Mouse (Mus musculus): ENCODE measurements around the gene St7. TPM values are rescaled to one million over a fixed set of nuclear protein-coding genes. Genes with fewer than 3 reads are reported as not detected.

The St7 gene
- polyA plus RNA-seq, 1 experiment = 7.4 TPM

- H3K36me3 ChIP-seq (ENCODE audit: control insufficient read depth, insufficient read depth, low read length, poor library complexity, severe bottlenecking) = no peaks in the 10 kb centered on the region
- H3K4me1 ChIP-seq (ENCODE audit: control insufficient read depth, insufficient read depth, low read length) = no peaks in the 10 kb centered on the region
- H3K9ac ChIP-seq (ENCODE audit: low read depth, poor library complexity, severe bottlenecking) = no peak overlapping the region
- H3K27ac ChIP-seq (ENCODE audit: insufficient read depth, low read length) = no peak overlapping the region
- TF ChIP-seq CTCF (IDR thresholded peaks at IDR 0.05; ENCODE audit: low read depth, low read length) (no peak), POLR2A (IDR thresholded peaks at IDR 0.05; ENCODE audit: insufficient read depth, low read length) (no peak), EP300 (IDR thresholded peaks at IDR 0.05; ENCODE audit: insufficient read depth, low read depth, low read length) (no peak)
- no peaks in the 10 kb centered on the region for H3K9me3 ChIP-seq (replicated peaks; ENCODE audit: control insufficient read depth, insufficient read depth, low read length, poor library complexity, severe bottlenecking)
- no peak overlapping the region for H3K4me3 ChIP-seq (ENCODE audit: low read depth, low read length)
- H3K27me3 ChIP-seq (ENCODE audit: control insufficient read depth, insufficient read depth, low read length, poor library complexity, severe bottlenecking) = no peaks in the 10 kb centered on the region
These were observed 166.8 kb downstream of the St7 start for GRCm38 (mm10) chr6:17859564-17859963.

- no peaks in the 10 kb centered on the region for H3K4me1 ChIP-seq (ENCODE audit: control insufficient read depth, insufficient read depth, low read length)
- no peak overlapping the region for H3K4me3 ChIP-seq (ENCODE audit: low read depth, low read length)
- TF ChIP-seq EP300 (IDR thresholded peaks at IDR 0.05; ENCODE audit: insufficient read depth, low read depth, low read length) (no peak), POLR2A (IDR thresholded peaks at IDR 0.05; ENCODE audit: insufficient read depth, low read length) (no peak), CTCF (IDR thresholded peaks at IDR 0.05; ENCODE audit: low read depth, low read length) (no peak)
- H3K27ac ChIP-seq (ENCODE audit: insufficient read depth, low read length) = no peak overlapping the region
- H3K9ac ChIP-seq (ENCODE audit: low read depth, poor library complexity, severe bottlenecking) = no peak overlapping the region
- no peaks in the 10 kb centered on the region for H3K9me3 ChIP-seq (replicated peaks; ENCODE audit: control insufficient read depth, insufficient read depth, low read length, poor library complexity, severe bottlenecking)
- H3K36me3 ChIP-seq (ENCODE audit: control insufficient read depth, insufficient read depth, low read length, poor library complexity, severe bottlenecking) = no peaks in the 10 kb centered on the region
- no peaks in the 10 kb centered on the region for H3K27me3 ChIP-seq (ENCODE audit: control insufficient read depth, insufficient read depth, low read length, poor library complexity, severe bottlenecking)
These were observed 167.7 kb downstream of the St7 start for GRCm38 (mm10) chr6:17860463-17860862.

GRCm38 (mm10) chr6:17867796-17868195 is 175.1 kb downstream of the St7 start:
- H3K27me3 ChIP-seq (ENCODE audit: control insufficient read depth, insufficient read depth, low read length, poor library complexity, severe bottlenecking) = no peaks in the 10 kb centered on the region
- no peak overlapping the region for H3K27ac ChIP-seq (ENCODE audit: insufficient read depth, low read length)
- H3K9me3 ChIP-seq (replicated peaks; ENCODE audit: control insufficient read depth, insufficient read depth, low read length, poor library complexity, severe bottlenecking) = no peaks in the 10 kb centered on the region
- no peak for TF ChIP-seq CTCF (IDR thresholded peaks at IDR 0.05; ENCODE audit: low read depth, low read length)
- no peak for TF ChIP-seq EP300 (IDR thresholded peaks at IDR 0.05; ENCODE audit: insufficient read depth, low read depth, low read length)
- no peak for TF ChIP-seq POLR2A (IDR thresholded peaks at IDR 0.05; ENCODE audit: insufficient read depth, low read length)
- no peak overlapping the region for H3K9ac ChIP-seq (ENCODE audit: low read depth, poor library complexity, severe bottlenecking)
- H3K4me3 ChIP-seq (ENCODE audit: low read depth, low read length) = no peak overlapping the region
- H3K4me1 ChIP-seq (ENCODE audit: control insufficient read depth, insufficient read depth, low read length) = no peaks in the 10 kb centered on the region
- no peaks in the 10 kb centered on the region for H3K36me3 ChIP-seq (ENCODE audit: control insufficient read depth, insufficient read depth, low read length, poor library complexity, severe bottlenecking)

- Histone ChIP-seq H3K9ac (ENCODE audit: low read depth, poor library complexity, severe bottlenecking) (no peak overlapping the region), H3K27me3 (ENCODE audit: control insufficient read depth, insufficient read depth, low read length, poor library complexity, severe bottlenecking) (no peaks in the 10 kb centered on the region), H3K27ac (ENCODE audit: insufficient read depth, low read length) (no peak overlapping the region), H3K9me3 (replicated peaks; ENCODE audit: control insufficient read depth, insufficient read depth, low read length, poor library complexity, severe bottlenecking) (no peaks in the 10 kb centered on the region), H3K4me3 (ENCODE audit: low read depth, low read length) (no peak overlapping the region), H3K4me1 (ENCODE audit: control insufficient read depth, insufficient read depth, low read length) (no peaks in the 10 kb centered on the region), H3K36me3 (ENCODE audit: control insufficient read depth, insufficient read depth, low read length, poor library complexity, severe bottlenecking) (no peaks in the 10 kb centered on the region)
- TF ChIP-seq EP300 (IDR thresholded peaks at IDR 0.05; ENCODE audit: insufficient read depth, low read depth, low read length) (no peak), POLR2A (IDR thresholded peaks at IDR 0.05; ENCODE audit: insufficient read depth, low read length) (no peak), CTCF (IDR thresholded peaks at IDR 0.05; ENCODE audit: low read depth, low read length) (no peak)
These were observed 179.2 kb downstream of the St7 start for GRCm38 (mm10) chr6:17871831-17872372.

GRCm38 (mm10) chr6:17875606-17876005 is 182.9 kb downstream of the St7 start:
- no peaks in the 10 kb centered on the region for H3K27me3 ChIP-seq (ENCODE audit: control insufficient read depth, insufficient read depth, low read length, poor library complexity, severe bottlenecking)
- no peak overlapping the region for H3K9ac ChIP-seq (ENCODE audit: low read depth, poor library complexity, severe bottlenecking)
- TF ChIP-seq EP300 (IDR thresholded peaks at IDR 0.05; ENCODE audit: insufficient read depth, low read depth, low read length) (no peak), POLR2A (IDR thresholded peaks at IDR 0.05; ENCODE audit: insufficient read depth, low read length) (no peak), CTCF (IDR thresholded peaks at IDR 0.05; ENCODE audit: low read depth, low read length) (no peak)
- no peaks in the 10 kb centered on the region; the same call in 1 of the 2 replicates for H3K9me3 ChIP-seq (replicated peaks; ENCODE audit: control insufficient read depth, insufficient read depth, low read length, poor library complexity, severe bottlenecking)
- H3K4me3 ChIP-seq (ENCODE audit: low read depth, low read length) = no peak overlapping the region
- no peak overlapping the region for H3K27ac ChIP-seq (ENCODE audit: insufficient read depth, low read length)
- H3K4me1 ChIP-seq (ENCODE audit: control insufficient read depth, insufficient read depth, low read length) = no peaks in the 10 kb centered on the region
- no peaks in the 10 kb centered on the region for H3K36me3 ChIP-seq (ENCODE audit: control insufficient read depth, insufficient read depth, low read length, poor library complexity, severe bottlenecking)

GRCm38 (mm10) chr6:17876023-17876613 is 183.4 kb downstream of the St7 start:
- TF ChIP-seq EP300 (IDR thresholded peaks at IDR 0.05; ENCODE audit: insufficient read depth, low read depth, low read length) (no peak), CTCF (IDR thresholded peaks at IDR 0.05; ENCODE audit: low read depth, low read length) (no peak), POLR2A (IDR thresholded peaks at IDR 0.05; ENCODE audit: insufficient read depth, low read length) (no peak)
- Histone ChIP-seq H3K27ac (ENCODE audit: insufficient read depth, low read length) (no peak overlapping the region), H3K27me3 (ENCODE audit: control insufficient read depth, insufficient read depth, low read length, poor library complexity, severe bottlenecking) (no peaks in the 10 kb centered on the region)

More at GRCm38 (mm10) chr6:17876023-17876613, 183.4 kb downstream of the St7 start:
- Histone ChIP-seq H3K4me3 (ENCODE audit: low read depth, low read length) (no peak overlapping the region), H3K9ac (ENCODE audit: low read depth, poor library complexity, severe bottlenecking) (no peak overlapping the region), H3K36me3 (ENCODE audit: control insufficient read depth, insufficient read depth, low read length, poor library complexity, severe bottlenecking) (no peaks in the 10 kb centered on the region), H3K9me3 (replicated peaks; ENCODE audit: control insufficient read depth, insufficient read depth, low read length, poor library complexity, severe bottlenecking) (no peaks in the 10 kb centered on the region; the same call in 1 of the 2 replicates), H3K4me1 (ENCODE audit: control insufficient read depth, insufficient read depth, low read length) (no peaks in the 10 kb centered on the region)
